In genomic region chr16:9992773-9993221, GRCm38 (mm10) we compare ENCODE assay signal across 7 mouse cellular contexts. TPM values are rescaled to one million over a fixed set of nuclear protein-coding genes. Genes with fewer than 3 reads are reported as not detected.
DNase-seq lines count a peak whose midpoint lies in the region; ATAC-seq lines count a peak whose summit lies in the region.

No protein-coding gene starts in this region.

- H3K9ac ChIP-seq in lung, embryonic 15.5 days = no peak overlapping the region
- no peak overlapping the region for H3K9ac ChIP-seq in intestine, embryonic 15.5 days
- no peak overlapping the region for H3K9ac ChIP-seq in neural tube, embryonic 11.5 days (ENCODE audit: low read length)

- H3K4me1 ChIP-seq in lung, embryonic 15.5 days = peaks cover 20% of the 10 kb centered on the region
- H3K4me1 ChIP-seq in embryonic facial prominence, embryonic 10.5 days = peaks cover 40% of the 10 kb centered on the region
- no peaks in the 10 kb centered on the region; the same call in 1 of the 2 replicates for H3K4me1 ChIP-seq in intestine, embryonic 15.5 days (replicated peaks)
- H3K4me1 ChIP-seq in neural tube, embryonic 11.5 days (ENCODE audit: control insufficient read depth, insufficient read depth, low read length) = peaks cover 26% of the 10 kb centered on the region

- H3K4me2 ChIP-seq in lung, embryonic 15.5 days = peak overlapping the region; percentile 60
- peak overlapping the region; percentile 62 for H3K4me2 ChIP-seq in intestine, embryonic 15.5 days (replicated peaks)
- H3K4me2 ChIP-seq in neural tube, embryonic 11.5 days (ENCODE audit: low read depth) = peak overlapping the region; percentile 70

- ATAC-seq in lung, embryonic 15.5 days (ENCODE audit: borderline replicate concordance, extremely low read depth, low FRiP score, low TSS enrichment) = peak; percentile 33; the same call in 1 of the 2 replicates
- ATAC-seq in intestine, embryonic 15.5 days = peak; percentile 73
- no peak for ATAC-seq in neural tube, embryonic 11.5 days (ENCODE audit: insufficient read depth, low FRiP score, low TSS enrichment)

- no peak overlapping the region for H3K27ac ChIP-seq in lung, embryonic 15.5 days
- no peak overlapping the region for H3K27ac ChIP-seq in embryonic facial prominence, embryonic 10.5 days (replicated peaks)
- H3K27ac ChIP-seq in intestine, embryonic 15.5 days = no peak overlapping the region
- H3K27ac ChIP-seq in neural tube, embryonic 11.5 days (ENCODE audit: low read depth, low read length) = no peak overlapping the region

- H3K9me3 ChIP-seq in lung, embryonic 15.5 days = no peaks in the 10 kb centered on the region
- no peaks in the 10 kb centered on the region for H3K9me3 ChIP-seq in embryonic facial prominence, embryonic 10.5 days
- H3K9me3 ChIP-seq in intestine, embryonic 15.5 days = no peaks in the 10 kb centered on the region
- no peaks in the 10 kb centered on the region for H3K9me3 ChIP-seq in neural tube, embryonic 11.5 days (ENCODE audit: control insufficient read depth, low read length)

- DNase-seq in lung, postnatal 4 days = no peak
- peak; percentile 58 for DNase-seq in embryonic facial prominence, embryonic 10.5 days (ENCODE audit: low spot score)
- DNase-seq in neural tube, embryonic 11.5 days (ENCODE audit: low spot score) = peak; percentile 46
- no peak for DNase-seq in spleen, postnatal 14 days (ENCODE audit: low spot score in 2 of 2)
- no peak for DNase-seq in layer of hippocampus, adult 9-10 months (ENCODE audit: low spot score)

- H3K27me3 ChIP-seq in lung, embryonic 15.5 days = peaks cover 67% of the 10 kb centered on the region
- H3K27me3 ChIP-seq in embryonic facial prominence, embryonic 10.5 days (replicated peaks; ENCODE audit: low read depth, poor library complexity, severe bottlenecking) = peaks cover 78% of the 10 kb centered on the region
- peaks cover 62% of the 10 kb centered on the region for H3K27me3 ChIP-seq in intestine, embryonic 15.5 days (replicated peaks)
- H3K27me3 ChIP-seq in neural tube, embryonic 11.5 days (ENCODE audit: control insufficient read depth, insufficient read depth, low read length) = peaks cover 44% of the 10 kb centered on the region

- WGBS in lung, embryonic 15.5 days = under 1% methylated on average over 17 of the region's 17 CpGs
- WGBS in embryonic facial prominence, embryonic 10.5 days = under 1% methylated on average over 17 of the region's 17 CpGs
- under 1% methylated on average over 17 of the region's 17 CpGs for WGBS in intestine, embryonic 15.5 days
- WGBS in neural tube, embryonic 11.5 days = 0% methylated on average over 17 of the region's 17 CpGs

- peak overlapping the region; percentile 32; the same call in 1 of the 2 replicates for H3K4me3 ChIP-seq in lung, embryonic 15.5 days
- H3K4me3 ChIP-seq in embryonic facial prominence, embryonic 10.5 days = peak overlapping the region; percentile 62
- peak overlapping the region; percentile 27 for H3K4me3 ChIP-seq in intestine, embryonic 15.5 days (replicated peaks)
- H3K4me3 ChIP-seq in neural tube, embryonic 11.5 days (ENCODE audit: low read depth, low read length) = peak overlapping the region; percentile 42

- no peaks in the 10 kb centered on the region for H3K36me3 ChIP-seq in lung, embryonic 15.5 days
- H3K36me3 ChIP-seq in embryonic facial prominence, embryonic 10.5 days (replicated peaks) = no peaks in the 10 kb centered on the region
- no peaks in the 10 kb centered on the region for H3K36me3 ChIP-seq in intestine, embryonic 15.5 days
- H3K36me3 ChIP-seq in neural tube, embryonic 11.5 days (ENCODE audit: control insufficient read depth, insufficient read depth, low read length) = no peaks in the 10 kb centered on the region

RNA-seq across cellular contexts. Expression of gene Grin2a, which starts 2.6 kb away (rescaled TPM):
- polyA plus RNA-seq in lung, embryonic 15.5 days (2015; fragmentation: Nextera tagmentation; extraction: Ambion mirVana) = 0.38 and 0.41 TPM in 2 replicates
- 0.57 and 0.72 TPM in 2 replicates for polyA plus RNA-seq in embryonic facial prominence, embryonic 10.5 days (2016; fragmentation: Nextera tagmentation; extraction: Ambion mirVana)
- 0.18 and 0.34 TPM in 2 replicates for polyA plus RNA-seq in intestine, embryonic 15.5 days (2015; fragmentation: Nextera tagmentation; extraction: Ambion mirVana)
- 1.0 and 1.1 TPM in 2 replicates for polyA plus RNA-seq in neural tube, embryonic 11.5 days (2014; fragmentation: Nextera tagmentation; extraction: Ambion mirVana)

Comparison
In these comparisons a context has a peak if more than half of its experiments do, and no peak if none do; other contexts are left out.
1. DNase-seq: peak in embryonic facial prominence, embryonic 10.5 days (single experiment) and neural tube, embryonic 11.5 days (single experiment); none in lung, postnatal 4 days (0 of 2), spleen, postnatal 14 days (0 of 2) and layer of hippocampus, adult 9-10 months (single experiment).
2. Peak in every context shown above with its lines, with median percentiles within 50 percentile points of each other: H3K4me2 ChIP-seq and H3K4me3 ChIP-seq.